Mouse (Mus musculus): ENCODE results near the gene Nxt2.
"Not testable (repeated sequence)": the region's sequence is repeated elsewhere in the genome, so short reads cannot be mapped to it uniquely, and the experiment has no call there.

DNA sequence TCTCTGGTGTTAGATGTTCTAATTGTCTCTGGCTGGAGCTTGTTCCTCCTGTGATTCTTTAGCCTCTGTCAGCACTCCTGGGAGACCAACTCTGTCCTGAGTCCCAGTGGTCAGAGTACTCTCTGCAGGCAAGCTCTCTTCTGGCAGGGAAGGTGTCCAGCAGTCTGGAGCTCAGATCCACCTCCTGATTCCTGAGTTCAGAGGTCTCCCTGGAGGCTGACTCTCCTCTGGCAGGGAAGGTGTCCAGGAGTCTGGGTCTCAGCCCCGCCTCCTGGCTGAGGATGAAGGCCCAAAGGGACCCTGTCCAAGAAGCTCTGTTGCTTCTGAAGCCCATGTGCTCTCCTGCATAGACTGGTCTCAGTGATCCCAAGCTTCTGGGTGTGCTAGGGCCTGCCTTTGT lies 9.6 kb downstream of the Nxt2 start:
- not testable (repeated sequence) for TF ChIP-seq EP300, CTCF (IDR thresholded peaks at IDR 0.05)
